Mouse (Mus musculus): ENCODE measurements at regions not wholly inside any gene's neighbourhood (a gene's known extent, or its start where the extent isn't known, plus 50 kb on each side); places are given as distances from the start of the nearest gene placed in this dataset.
"Not testable (repeated sequence)": the region's sequence is repeated elsewhere in the genome, so short reads cannot be mapped to it uniquely, and the experiment has no call there.

- no peak for TF ChIP-seq CTCF (IDR thresholded peaks at IDR 0.05; ENCODE audit: extremely low read depth, insufficient read depth, low read length)
- TF ChIP-seq POLR2A (IDR thresholded peaks at IDR 0.05; ENCODE audit: extremely low read depth, insufficient read depth, low read length), result no peak
- Histone ChIP-seq H3K4me3 (ENCODE audit: insufficient read depth, low read length) (no peak overlapping the region), H3K4me1 (ENCODE audit: control insufficient read depth, insufficient read depth, low read length) (peaks cover 2% of the 10 kb centered on the region; the same call in 1 of the 2 replicates), H3K27ac (ENCODE audit: insufficient read depth, low read length) (no peak overlapping the region)
Observed at GRCm38 (mm10) chr7:138708373-138708772, 137.5 kb upstream of the Ppp2r2d start.

GRCm38 (mm10) chr7:138699599-138699998, 146.3 kb upstream of the Ppp2r2d start:
- not testable (repeated sequence) for H3K27ac ChIP-seq (ENCODE audit: insufficient read depth, low read length); H3K4me1 ChIP-seq (ENCODE audit: control insufficient read depth, insufficient read depth, low read length)

GRCm38 (mm10) chr7:138682161-138682560, 163.7 kb upstream of the Ppp2r2d start:
- Histone ChIP-seq H3K4me3 (ENCODE audit: insufficient read depth, low read length) (no peak overlapping the region), H3K4me1 (ENCODE audit: control insufficient read depth, insufficient read depth, low read length) (0 out of 2 replicates have a peak, but pooled peaks cover 2% of the 10 kb centered on the region), H3K27ac (ENCODE audit: insufficient read depth, low read length) (no peak overlapping the region)
- TF ChIP-seq POLR2A (IDR thresholded peaks at IDR 0.05; ENCODE audit: extremely low read depth, insufficient read depth, low read length) (no peak), CTCF (IDR thresholded peaks at IDR 0.05; ENCODE audit: extremely low read depth, insufficient read depth, low read length) (no peak)

More at GRCm38 (mm10) chr7:138699599-138699998, 146.3 kb upstream of the Ppp2r2d start:
- not testable (repeated sequence) for H3K4me3 ChIP-seq (ENCODE audit: insufficient read depth, low read length)

GRCm38 (mm10) chr7:138680530-138680929, 165.3 kb upstream of the Ppp2r2d start:
- no peak for TF ChIP-seq POLR2A (IDR thresholded peaks at IDR 0.05; ENCODE audit: extremely low read depth, insufficient read depth, low read length)
- no peak overlapping the region for H3K27ac ChIP-seq (ENCODE audit: insufficient read depth, low read length)
- H3K4me1 ChIP-seq (ENCODE audit: control insufficient read depth, insufficient read depth, low read length), result 0 out of 2 replicates have a peak, but pooled peaks cover 2% of the 10 kb centered on the region
- H3K4me3 ChIP-seq (ENCODE audit: insufficient read depth, low read length), result no peak overlapping the region

- H3K4me1 ChIP-seq (ENCODE audit: control insufficient read depth, insufficient read depth, low read length), result 0 out of 2 replicates have a peak, but pooled peaks cover 2% of the 10 kb centered on the region
- no peak overlapping the region for H3K27ac ChIP-seq (ENCODE audit: insufficient read depth, low read length)
- no peak overlapping the region for H3K4me3 ChIP-seq (ENCODE audit: insufficient read depth, low read length)
- TF ChIP-seq POLR2A (IDR thresholded peaks at IDR 0.05; ENCODE audit: extremely low read depth, insufficient read depth, low read length) (no peak), CTCF (IDR thresholded peaks at IDR 0.05; ENCODE audit: extremely low read depth, insufficient read depth, low read length) (no peak)
Observed at GRCm38 (mm10) chr7:138679575-138679974, 166.3 kb upstream of the Ppp2r2d start.

GRCm38 (mm10) chr7:138672959-138673358, 172.9 kb upstream of the Ppp2r2d start:
- TF ChIP-seq POLR2A (IDR thresholded peaks at IDR 0.05; ENCODE audit: extremely low read depth, insufficient read depth, low read length), result no peak
- no peak overlapping the region for H3K4me3 ChIP-seq (ENCODE audit: insufficient read depth, low read length)
- no peak overlapping the region for H3K27ac ChIP-seq (ENCODE audit: insufficient read depth, low read length)
- no peaks in the 10 kb centered on the region; the same call in 1 of the 2 replicates for H3K4me1 ChIP-seq (ENCODE audit: control insufficient read depth, insufficient read depth, low read length)

- no peak overlapping the region for H3K4me3 ChIP-seq (ENCODE audit: insufficient read depth, low read length)
- TF ChIP-seq POLR2A (IDR thresholded peaks at IDR 0.05; ENCODE audit: extremely low read depth, insufficient read depth, low read length), result no peak
- H3K27ac ChIP-seq (ENCODE audit: insufficient read depth, low read length), result no peak overlapping the region
- H3K4me1 ChIP-seq (ENCODE audit: control insufficient read depth, insufficient read depth, low read length), result no peaks in the 10 kb centered on the region; the same call in 1 of the 2 replicates
Observed at GRCm38 (mm10) chr7:138668337-138668736, 177.5 kb upstream of the Ppp2r2d start.

- Histone ChIP-seq H3K27ac (ENCODE audit: insufficient read depth, low read length) (no peak overlapping the region), H3K4me1 (ENCODE audit: control insufficient read depth, insufficient read depth, low read length) (no peaks in the 10 kb centered on the region), H3K4me3 (ENCODE audit: insufficient read depth, low read length) (no peak overlapping the region)
- no peak for TF ChIP-seq POLR2A (IDR thresholded peaks at IDR 0.05; ENCODE audit: extremely low read depth, insufficient read depth, low read length)
- TF ChIP-seq CTCF (IDR thresholded peaks at IDR 0.05; ENCODE audit: extremely low read depth, insufficient read depth, low read length), result no peak
Observed at GRCm38 (mm10) chr7:138660124-138660523, 185.8 kb upstream of the Ppp2r2d start.

GRCm38 (mm10) chr7:138657521-138657920, 188.4 kb upstream of the Ppp2r2d start:
- Histone ChIP-seq H3K4me3 (ENCODE audit: insufficient read depth, low read length) (no peak overlapping the region), H3K27ac (ENCODE audit: insufficient read depth, low read length) (no peak overlapping the region), H3K4me1 (ENCODE audit: control insufficient read depth, insufficient read depth, low read length) (no peaks in the 10 kb centered on the region)
- TF ChIP-seq CTCF (IDR thresholded peaks at IDR 0.05; ENCODE audit: extremely low read depth, insufficient read depth, low read length), result no peak
- TF ChIP-seq POLR2A (IDR thresholded peaks at IDR 0.05; ENCODE audit: extremely low read depth, insufficient read depth, low read length), result no peak

- Histone ChIP-seq H3K4me3 (ENCODE audit: insufficient read depth, low read length) (no peak overlapping the region), H3K4me1 (ENCODE audit: control insufficient read depth, insufficient read depth, low read length) (no peaks in the 10 kb centered on the region), H3K27ac (ENCODE audit: insufficient read depth, low read length) (no peak overlapping the region)
- no peak for TF ChIP-seq POLR2A (IDR thresholded peaks at IDR 0.05; ENCODE audit: extremely low read depth, insufficient read depth, low read length)
- TF ChIP-seq CTCF (IDR thresholded peaks at IDR 0.05; ENCODE audit: extremely low read depth, insufficient read depth, low read length), result no peak
Observed at GRCm38 (mm10) chr7:138657076-138657475, 188.8 kb upstream of the Ppp2r2d start.

GRCm38 (mm10) chr7:138655940-138656339, 189.9 kb upstream of the Ppp2r2d start:
- TF ChIP-seq CTCF (IDR thresholded peaks at IDR 0.05; ENCODE audit: extremely low read depth, insufficient read depth, low read length) (no peak), POLR2A (IDR thresholded peaks at IDR 0.05; ENCODE audit: extremely low read depth, insufficient read depth, low read length) (no peak)
- Histone ChIP-seq H3K27ac (ENCODE audit: insufficient read depth, low read length) (no peak overlapping the region), H3K4me1 (ENCODE audit: control insufficient read depth, insufficient read depth, low read length) (no peaks in the 10 kb centered on the region), H3K4me3 (ENCODE audit: insufficient read depth, low read length) (no peak overlapping the region)
